Mouse (Mus musculus): ENCODE measurements around the gene Susd3. TPM values are rescaled to one million over a fixed set of nuclear protein-coding genes. Genes with fewer than 3 reads are reported as not detected.

Gene Susd3
- 0.35 and 0.60 TPM in 2 replicates for polyA plus RNA-seq (2012; rRNA removed)

GRCm38 (mm10) chr13:49248467-49248862, at the start of gene Susd3:
TSS of gene Susd3 (minus strand) at chr13:49248706.

DNA sequence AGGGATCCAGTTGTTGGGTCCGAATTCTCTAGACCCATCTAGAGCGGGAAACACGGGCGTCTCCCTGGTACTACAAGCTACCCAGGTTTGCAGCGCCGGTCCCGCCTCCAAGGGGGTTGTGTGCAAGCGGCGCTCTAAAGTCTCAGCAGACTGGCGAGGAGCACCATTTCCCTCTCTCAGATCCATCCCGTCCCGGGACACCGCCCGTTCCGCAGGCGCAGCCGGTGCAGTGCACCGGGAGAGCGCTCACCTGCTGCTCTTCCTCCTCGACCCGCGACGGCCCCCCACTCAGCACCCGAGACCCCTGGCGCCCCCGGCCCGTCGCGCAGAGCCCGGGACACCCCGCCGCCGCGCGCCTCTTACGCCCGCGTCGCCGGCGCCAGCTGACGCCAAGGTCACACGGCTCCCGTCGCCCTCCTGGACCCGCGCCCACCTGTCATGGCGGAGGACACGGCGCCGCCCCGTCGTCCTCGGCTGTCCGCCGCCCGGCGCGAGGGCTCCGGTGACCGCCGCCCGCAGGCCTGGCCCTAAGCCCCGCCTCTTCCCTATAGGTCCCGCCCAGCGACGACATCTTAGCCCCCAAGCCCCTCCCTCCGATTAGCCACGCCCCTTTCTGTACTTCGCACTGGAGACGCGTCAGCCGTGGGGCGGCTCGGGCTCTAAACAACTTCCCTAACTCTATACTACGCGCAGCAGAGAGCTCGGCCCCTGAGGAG, 32.8 kb downstream of the Susd3 start, which contains the start of gene Card19:
Gene Card19, minus strand, starts transcription at position 534 of the 716 bp plus-strand sequence.

DNA sequence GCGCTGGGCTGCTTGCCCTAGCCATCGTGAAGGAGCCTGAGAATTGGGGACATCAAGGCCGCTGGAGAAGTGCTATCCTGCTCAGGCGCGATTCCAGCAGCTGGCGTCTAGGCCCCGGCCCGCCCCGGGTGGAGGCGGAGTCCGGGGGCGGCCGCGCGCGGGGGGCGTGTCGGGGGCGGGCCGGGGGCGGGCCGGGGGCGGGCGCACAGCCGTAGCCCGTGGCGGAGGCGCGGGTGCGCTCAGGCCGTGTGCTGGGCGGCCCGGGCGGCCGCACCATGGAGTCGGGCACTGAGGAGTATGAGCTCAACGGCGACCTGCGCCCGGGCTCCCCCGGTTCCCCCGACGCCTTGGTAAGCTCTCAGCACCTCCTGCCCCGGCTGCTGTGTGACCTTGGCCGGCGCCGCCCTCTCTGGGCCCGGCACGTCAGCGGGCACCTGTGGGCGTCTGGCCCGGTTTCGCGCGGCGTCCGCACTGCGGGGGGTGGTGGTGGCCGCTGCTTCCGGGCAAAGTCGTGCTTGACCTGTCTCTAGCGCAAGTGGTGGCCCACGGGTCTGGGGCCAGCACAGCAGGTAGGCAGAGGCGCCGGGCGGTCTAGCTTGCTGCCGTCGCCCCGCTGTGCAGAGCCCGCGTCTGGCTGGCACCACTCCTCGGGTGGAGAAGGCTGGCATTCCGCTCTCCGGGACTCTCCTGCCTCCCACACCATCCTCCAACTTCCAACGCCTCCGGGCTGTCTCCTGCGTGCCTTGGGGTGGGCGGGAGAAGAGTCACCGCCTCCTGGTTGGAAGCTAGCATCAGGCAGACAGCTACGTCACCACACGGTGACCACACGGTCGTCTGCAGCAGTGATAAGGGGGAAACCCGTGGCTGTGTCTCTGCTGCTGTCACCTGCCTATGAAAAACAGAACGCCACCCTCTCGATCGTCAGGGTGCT, 61.0 kb downstream of the Susd3 start, which contains the start of gene Ninj1:
Gene Ninj1, plus strand, starts transcription at position 198 of the 931 bp plus-strand sequence.

Other genes with a start within 250 kb of the Susd3 start
- 41.3 and 48.8 TPM in 2 replicates for gene Wnk2, start 100.7 kb downstream of the Susd3 start, polyA plus RNA-seq (2012; rRNA removed)
- 27.5 and 29.3 TPM in 2 replicates for gene Ninj1, start 61.2 kb downstream of the Susd3 start, polyA plus RNA-seq (2012; rRNA removed)
- gene Card19, start 32.7 kb downstream of the Susd3 start, polyA plus RNA-seq (2012; rRNA removed), result 26.9 and 28.1 TPM in 2 replicates
- gene Fgd3, start 71.6 kb upstream of the Susd3 start, polyA plus RNA-seq (2012; rRNA removed), result 12.1 and 13.3 TPM in 2 replicates
- 38.4 and 40.1 TPM in 2 replicates for gene Bicd2, start 92.9 kb upstream of the Susd3 start, polyA plus RNA-seq (2012; rRNA removed)
- 10.4 and 11.0 TPM in 2 replicates for gene Ippk, start 172.5 kb upstream of the Susd3 start, polyA plus RNA-seq (2012; rRNA removed)
- gene Tes3-ps, start 244.6 kb upstream of the Susd3 start, polyA plus RNA-seq (2012; rRNA removed), result 0.32 and 0.36 TPM in 2 replicates